Mouse (Mus musculus): ENCODE measurements around the gene Aff1. TPM values are rescaled to one million over a fixed set of nuclear protein-coding genes. Genes with fewer than 3 reads are reported as not detected.

Gene Aff1
- polyA plus RNA-seq, 1 experiment from 2014 or later = 8.0 TPM

DNA sequence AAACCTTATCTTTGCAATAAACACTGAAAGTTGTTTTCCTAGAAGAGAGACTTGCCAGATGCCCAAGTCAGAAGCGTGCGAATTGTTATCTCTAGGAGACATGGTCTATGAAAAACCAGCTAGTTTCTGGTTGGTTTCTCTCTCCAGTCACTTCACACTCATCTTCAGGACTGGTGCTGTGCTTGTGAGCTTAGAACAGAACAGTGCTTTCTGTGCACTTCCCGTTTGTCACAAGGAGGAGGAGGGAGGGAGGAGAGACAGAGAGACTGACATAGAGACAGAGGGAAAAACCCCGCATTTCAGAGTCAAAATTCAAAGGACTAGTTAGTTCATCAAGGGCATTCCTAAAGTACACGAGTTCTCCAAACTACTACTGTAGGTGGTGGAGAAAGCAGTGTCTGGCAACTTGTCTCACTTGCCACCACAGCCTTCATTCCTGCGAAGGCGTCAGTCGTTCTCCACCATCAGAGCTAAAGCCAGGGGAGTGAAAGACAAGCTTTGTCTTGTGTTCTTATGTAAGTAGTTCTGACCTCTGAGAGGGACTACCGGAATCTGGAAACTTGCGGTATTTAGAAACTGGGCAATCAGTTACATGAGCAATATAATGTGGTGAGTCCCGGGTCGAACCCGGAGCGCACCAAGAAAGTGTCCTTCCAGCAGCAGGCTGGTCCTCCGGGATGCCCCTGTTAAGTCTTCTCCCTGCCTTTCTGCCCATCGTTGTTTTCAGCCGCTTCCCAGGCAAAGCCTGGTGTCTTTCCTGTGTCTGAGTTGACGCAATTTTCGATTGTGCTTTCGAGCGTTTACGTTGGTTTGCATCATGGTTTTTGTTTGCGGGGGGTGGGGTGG is 60.7 kb downstream of the Aff1 start:
- peaks cover 65% of the 10 kb centered on the region for H3K4me1 ChIP-seq (replicated peaks)
- 1% methylated on average over 23 of the region's 23 CpGs for WGBS (ENCODE audit: insufficient replicate concordance)

DNA sequence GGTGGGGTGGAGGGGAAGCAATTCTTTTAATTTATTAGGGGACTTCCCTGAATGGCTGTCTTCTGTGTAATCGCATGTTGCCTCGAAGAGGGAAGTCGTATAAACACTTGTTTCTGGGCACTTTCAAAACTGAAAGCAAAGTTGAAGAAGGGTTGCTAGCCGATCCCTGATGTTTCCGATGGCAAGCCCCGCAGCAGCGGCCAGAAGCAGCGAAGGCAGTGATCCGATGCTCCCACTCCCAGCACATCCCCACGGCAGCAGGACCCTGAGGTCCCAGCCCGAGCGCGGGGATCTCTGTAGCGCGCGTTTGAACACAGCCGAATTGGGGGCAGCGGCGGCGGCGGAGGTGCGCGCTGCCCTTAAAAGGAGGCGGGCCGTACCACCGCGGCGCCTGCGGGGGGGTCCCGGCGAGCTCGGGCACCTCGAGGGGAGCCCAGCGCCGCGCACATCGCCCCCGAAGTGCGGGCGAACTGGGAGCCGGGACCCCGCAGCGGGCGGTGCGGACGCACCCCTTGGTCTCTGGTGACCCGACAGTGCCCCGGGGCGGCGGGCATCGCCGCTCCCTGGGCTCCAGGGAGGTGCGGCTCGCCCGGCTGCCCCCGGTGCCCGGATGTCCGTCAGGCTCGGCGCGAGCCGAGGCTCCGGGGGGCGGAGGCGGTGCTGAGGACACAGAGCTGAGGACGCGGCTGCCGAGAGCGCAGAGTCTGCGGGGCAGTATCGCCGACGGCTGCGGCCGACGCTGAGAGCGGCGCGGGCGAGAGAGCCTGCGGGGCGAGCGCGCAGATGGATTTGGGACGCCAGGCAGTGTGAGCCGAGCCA is 61.5 kb downstream of the Aff1 start:
- Histone ChIP-seq H3K27me3 (no peaks in the 10 kb centered on the region), H3K4me2 (peak overlapping the region; percentile 98), H3K4me3 (replicated peaks) (peak overlapping the region; percentile 87), H3K27ac (peak overlapping the region; percentile 100), H3K9me3 (replicated peaks) (no peaks in the 10 kb centered on the region), H3K4me1 (replicated peaks) (peaks cover 68% of the 10 kb centered on the region), H3K9ac (peak overlapping the region; percentile 96), H3K36me3 (peaks cover 12% of the 10 kb centered on the region)
- under 1% methylated on average over 78 of the region's 86 CpGs for WGBS (ENCODE audit: insufficient replicate concordance)
- DNase-seq (peak; percentile 86), ATAC-seq (ENCODE audit: low read depth) (peak; percentile 93)

More for the DNA sequence above, 60.7 kb downstream of the Aff1 start:
- Histone ChIP-seq H3K9ac (peak overlapping the region; percentile 96), H3K9me3 (replicated peaks) (no peaks in the 10 kb centered on the region), H3K36me3 (peaks cover 12% of the 10 kb centered on the region), H3K4me3 (replicated peaks) (peak overlapping the region; percentile 87), H3K4me2 (peak overlapping the region; percentile 98), H3K27ac (peak overlapping the region; percentile 100), H3K27me3 (no peaks in the 10 kb centered on the region)
- peak; percentile 59 for DNase-seq
- peak; percentile 55 for ATAC-seq (ENCODE audit: low read depth)

GRCm38 (mm10) chr5:103754330-103755134 is 62.4 kb downstream of the Aff1 start:
- Histone ChIP-seq H3K4me3 (replicated peaks) (peak overlapping the region; percentile 87), H3K4me2 (peak overlapping the region; percentile 98), H3K27ac (peak overlapping the region; percentile 100), H3K36me3 (peaks cover 15% of the 10 kb centered on the region), H3K27me3 (no peaks in the 10 kb centered on the region), H3K9ac (peak overlapping the region; percentile 96), H3K9me3 (replicated peaks) (no peaks in the 10 kb centered on the region), H3K4me1 (replicated peaks) (peaks cover 69% of the 10 kb centered on the region)
- WGBS (ENCODE audit: insufficient replicate concordance) = under 1% methylated on average over 40 of the region's 42 CpGs
- peak; percentile 71 for DNase-seq
- ATAC-seq (ENCODE audit: low read depth) = peak; percentile 82

GRCm38 (mm10) chr5:103755135-103755487 is 62.9 kb downstream of the Aff1 start:
- H3K4me1 ChIP-seq (replicated peaks) = peaks cover 70% of the 10 kb centered on the region

DNA sequence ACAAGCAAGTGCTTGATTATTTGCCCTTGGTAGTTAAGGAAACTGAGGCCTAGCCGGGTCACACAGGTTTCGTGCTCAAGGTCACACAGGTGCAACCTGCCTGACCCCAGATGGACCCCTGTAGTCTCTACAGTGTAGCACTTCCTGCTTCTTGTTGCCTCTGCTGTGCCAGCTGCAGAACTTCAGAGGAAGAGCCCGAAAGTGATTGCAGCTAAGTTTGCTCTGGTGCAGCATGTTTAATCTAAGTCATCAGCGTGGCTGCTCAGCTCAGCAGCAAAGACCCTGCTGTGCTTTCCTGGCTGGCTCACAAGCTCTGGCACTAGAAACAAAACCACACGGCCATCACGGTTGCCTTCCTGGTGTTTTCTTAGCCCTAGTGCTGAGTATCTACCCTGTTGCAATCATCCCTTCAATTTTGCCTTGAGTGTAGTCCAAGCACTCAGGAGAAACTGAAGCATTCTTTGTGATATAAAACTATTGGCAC is 64.1 kb downstream of the Aff1 start:
- Histone ChIP-seq H3K36me3 (peaks cover 15% of the 10 kb centered on the region), H3K27me3 (no peaks in the 10 kb centered on the region), H3K27ac (peak overlapping the region; percentile 100), H3K4me2 (peak overlapping the region; percentile 98), H3K9ac (peak overlapping the region; percentile 96), H3K4me1 (replicated peaks) (peaks cover 70% of the 10 kb centered on the region), H3K4me3 (replicated peaks) (peak overlapping the region; percentile 87), H3K9me3 (replicated peaks) (no peaks in the 10 kb centered on the region)
- WGBS (ENCODE audit: insufficient replicate concordance) = 23% methylated on average over 6 of the region's 6 CpGs
- no peak for ATAC-seq (ENCODE audit: low read depth)
- DNase-seq = no peak

More at GRCm38 (mm10) chr5:103755135-103755487, 62.9 kb downstream of the Aff1 start:
- Histone ChIP-seq H3K27ac (peak overlapping the region; percentile 100), H3K9ac (peak overlapping the region; percentile 96), H3K27me3 (no peaks in the 10 kb centered on the region), H3K4me2 (peak overlapping the region; percentile 98), H3K9me3 (replicated peaks) (no peaks in the 10 kb centered on the region), H3K4me3 (replicated peaks) (peak overlapping the region; percentile 87), H3K36me3 (peaks cover 15% of the 10 kb centered on the region)
- DNase-seq = no peak
- ATAC-seq (ENCODE audit: low read depth) = no peak
- 13% methylated on average over 3 of the region's 3 CpGs for WGBS (ENCODE audit: insufficient replicate concordance)

DNA sequence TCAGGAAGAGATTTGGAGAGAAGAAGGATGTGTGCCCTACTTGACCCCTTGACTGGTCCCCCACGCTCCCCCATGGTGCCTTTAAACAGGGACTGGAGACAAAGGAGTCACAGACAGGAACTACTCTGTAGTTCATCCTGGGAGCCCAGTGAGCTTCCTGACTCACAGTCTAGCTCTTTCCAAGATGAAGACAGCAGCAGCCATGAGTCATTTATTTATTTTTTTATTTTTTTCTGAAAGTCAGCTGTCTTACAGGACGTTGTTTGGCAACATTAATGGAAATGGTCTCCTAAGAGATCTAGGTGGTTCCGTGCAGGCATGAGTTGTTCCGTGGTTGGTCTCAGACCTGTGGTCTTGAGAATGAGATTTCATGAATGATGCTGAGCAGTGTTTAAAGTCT is 66.3 kb downstream of the Aff1 start:
- peaks cover 15% of the 10 kb centered on the region for H3K36me3 ChIP-seq
- DNase-seq = no peak
- H3K4me1 ChIP-seq (replicated peaks) = peaks cover 81% of the 10 kb centered on the region
- H3K4me3 ChIP-seq (replicated peaks) = peak overlapping the region; percentile 87
- no peaks in the 10 kb centered on the region for H3K9me3 ChIP-seq (replicated peaks)
- WGBS (ENCODE audit: insufficient replicate concordance) = 52% methylated on average over 4 of the region's 4 CpGs
- ATAC-seq (ENCODE audit: low read depth) = no peak
- no peaks in the 10 kb centered on the region for H3K27me3 ChIP-seq
- H3K4me2 ChIP-seq = peak overlapping the region; percentile 98
- peak overlapping the region; percentile 100 for H3K27ac ChIP-seq
- H3K9ac ChIP-seq = peak overlapping the region; percentile 96

GRCm38 (mm10) chr5:103759489-103760424 is 67.6 kb downstream of the Aff1 start:
- Histone ChIP-seq H3K27ac (peak overlapping the region; percentile 100), H3K36me3 (peaks cover 19% of the 10 kb centered on the region), H3K9me3 (replicated peaks) (no peaks in the 10 kb centered on the region), H3K4me3 (replicated peaks) (peak overlapping the region; percentile 87), H3K4me2 (peak overlapping the region; percentile 98), H3K4me1 (replicated peaks) (peaks cover 92% of the 10 kb centered on the region), H3K27me3 (no peaks in the 10 kb centered on the region), H3K9ac (peak overlapping the region; percentile 89)
- ATAC-seq (ENCODE audit: low read depth) = peak; percentile 93
- 18% methylated on average over 14 of the region's 14 CpGs for whole genome bisulfite sequencing (ENCODE audit: insufficient replicate concordance)
- peak; percentile 85 for DNase-seq

GRCm38 (mm10) chr5:103760425-103761131 is 68.4 kb downstream of the Aff1 start:
- H3K4me1 ChIP-seq (replicated peaks) = peaks cover 98% of the 10 kb centered on the region
- H3K27me3 ChIP-seq = no peaks in the 10 kb centered on the region
- WGBS (ENCODE audit: insufficient replicate concordance) = 1% methylated on average over 20 of the region's 20 CpGs

GRCm38 (mm10) chr5:103761754-103762153 is 69.6 kb downstream of the Aff1 start:
- Histone ChIP-seq H3K27ac (peak overlapping the region; percentile 100), H3K9me3 (replicated peaks) (peaks cover 12% of the 10 kb centered on the region), H3K4me2 (peak overlapping the region; percentile 98), H3K27me3 (no peaks in the 10 kb centered on the region), H3K4me3 (replicated peaks) (peak overlapping the region; percentile 24), H3K4me1 (replicated peaks) (peaks cover 98% of the 10 kb centered on the region), H3K9ac (peak overlapping the region; percentile 72), H3K36me3 (peaks cover 29% of the 10 kb centered on the region)
- 27% methylated on average over 7 of the region's 7 CpGs for WGBS (ENCODE audit: insufficient replicate concordance)
- ATAC-seq (ENCODE audit: low read depth) = no peak
- no peak for DNase-seq

More at GRCm38 (mm10) chr5:103760425-103761131, 68.4 kb downstream of the Aff1 start:
- peaks cover 25% of the 10 kb centered on the region for H3K36me3 ChIP-seq
- peak overlapping the region; percentile 100 for H3K27ac ChIP-seq
- DNase-seq = no peak
- peak; percentile 74 for ATAC-seq (ENCODE audit: low read depth)
- H3K9me3 ChIP-seq (replicated peaks) = peaks cover 6% of the 10 kb centered on the region; the same call in 1 of the 2 replicates
- peak overlapping the region; percentile 89 for H3K9ac ChIP-seq
- peak overlapping the region; percentile 87 for H3K4me3 ChIP-seq (replicated peaks)
- peak overlapping the region; percentile 98 for H3K4me2 ChIP-seq
